Mouse (Mus musculus): ENCODE data around the gene Ralb. TPM values are rescaled to one million over a fixed set of nuclear protein-coding genes. Genes with fewer than 3 reads are reported as not detected.
A peak's percentile ranks its signal among the peaks of the same experiment; 100 is the strongest.

Ralb gene
- polyA plus RNA-seq, 1 experiment from 2014 or later = 85.5 TPM

GRCm38 (mm10) chr1:119505951-119506350 is 1.4 kb upstream of the Ralb start:
- no peak for DNase-seq (ENCODE audit: low spot score)
- no peaks in the 10 kb centered on the region for H3K9me3 ChIP-seq (ENCODE audit: control insufficient read depth, low read length)
- ATAC-seq (ENCODE audit: insufficient number of reproducible peaks, low FRiP score, low TSS enrichment, low read depth) = no peak
- no peak overlapping the region for H3K9ac ChIP-seq (ENCODE audit: low read length)
- no peak overlapping the region for H3K4me2 ChIP-seq (ENCODE audit: low read depth, severe bottlenecking)
- 88% methylated on average over 3 of the region's 3 CpGs for WGBS
- H3K27ac ChIP-seq (replicated peaks; ENCODE audit: low read depth, low read length) = no peak overlapping the region
- no peak overlapping the region for H3K4me3 ChIP-seq (ENCODE audit: low read depth, low read length)
- H3K27me3 ChIP-seq (ENCODE audit: control insufficient read depth, insufficient read depth, low read length) = no peaks in the 10 kb centered on the region
- H3K4me1 ChIP-seq (ENCODE audit: control insufficient read depth, insufficient read depth, low read length) = peaks cover 12% of the 10 kb centered on the region
- H3K36me3 ChIP-seq (ENCODE audit: control insufficient read depth, insufficient read depth, low read length) = no peaks in the 10 kb centered on the region

GRCm38 (mm10) chr1:119503808-119504207 is 786 bp downstream of the Ralb start:
- peak overlapping the region; percentile 80; the same call in 1 of the 2 replicates for H3K9ac ChIP-seq (ENCODE audit: low read length)
- H3K4me3 ChIP-seq (ENCODE audit: low read depth, low read length) = peak overlapping the region; percentile 70
- peak overlapping the region; percentile 81 for H3K4me2 ChIP-seq (ENCODE audit: low read depth, severe bottlenecking)
- no peak for DNase-seq (ENCODE audit: low spot score)
- no peak overlapping the region for H3K27ac ChIP-seq (replicated peaks; ENCODE audit: low read depth, low read length)
- no peaks in the 10 kb centered on the region for H3K9me3 ChIP-seq (ENCODE audit: control insufficient read depth, low read length)
- 20% methylated on average over 5 of the region's 5 CpGs for WGBS
- H3K4me1 ChIP-seq (ENCODE audit: control insufficient read depth, insufficient read depth, low read length) = peaks cover 8% of the 10 kb centered on the region; the same call in 1 of the 2 replicates
- H3K36me3 ChIP-seq (ENCODE audit: control insufficient read depth, insufficient read depth, low read length) = no peaks in the 10 kb centered on the region
- ATAC-seq (ENCODE audit: insufficient number of reproducible peaks, low FRiP score, low TSS enrichment, low read depth) = no peak
- no peaks in the 10 kb centered on the region for H3K27me3 ChIP-seq (ENCODE audit: control insufficient read depth, insufficient read depth, low read length)

DNA sequence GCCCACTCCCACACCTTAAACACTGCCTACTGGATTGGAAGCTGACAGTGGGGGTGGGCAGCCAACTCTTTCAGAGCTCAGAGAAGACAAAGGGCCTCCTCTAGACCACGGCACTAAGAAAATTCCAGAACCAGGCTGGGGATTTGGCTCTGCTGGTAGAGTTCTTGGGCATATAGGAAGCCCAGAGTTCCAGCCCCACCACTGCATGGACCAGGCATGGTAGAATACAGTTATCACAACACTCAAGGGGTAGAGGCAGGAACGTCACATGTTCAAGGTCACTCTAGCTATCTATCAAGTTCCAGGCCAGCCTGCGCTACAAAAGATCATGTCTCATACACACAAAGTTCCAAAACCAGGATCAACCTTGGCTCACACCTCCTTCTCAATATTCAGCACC is 1.4 kb downstream of the Ralb start:
- Histone ChIP-seq H3K36me3 (ENCODE audit: control insufficient read depth, insufficient read depth, low read length) (no peaks in the 10 kb centered on the region), H3K4me2 (ENCODE audit: low read depth, severe bottlenecking) (peak overlapping the region; percentile 18; the same call in 1 of the 2 replicates), H3K27ac (replicated peaks; ENCODE audit: low read depth, low read length) (no peak overlapping the region), H3K9ac (ENCODE audit: low read length) (no peak overlapping the region), H3K27me3 (ENCODE audit: control insufficient read depth, insufficient read depth, low read length) (no peaks in the 10 kb centered on the region), H3K4me3 (ENCODE audit: low read depth, low read length) (no peak overlapping the region; the same call in 1 of the 2 replicates), H3K9me3 (ENCODE audit: control insufficient read depth, low read length) (no peaks in the 10 kb centered on the region), H3K4me1 (ENCODE audit: control insufficient read depth, insufficient read depth, low read length) (peaks cover 8% of the 10 kb centered on the region; the same call in 1 of the 2 replicates)
- WGBS = 95% methylated on average over 3 of the region's 3 CpGs
- ATAC-seq (ENCODE audit: insufficient number of reproducible peaks, low FRiP score, low TSS enrichment, low read depth) (no peak), DNase-seq (ENCODE audit: low spot score) (no peak)

DNA sequence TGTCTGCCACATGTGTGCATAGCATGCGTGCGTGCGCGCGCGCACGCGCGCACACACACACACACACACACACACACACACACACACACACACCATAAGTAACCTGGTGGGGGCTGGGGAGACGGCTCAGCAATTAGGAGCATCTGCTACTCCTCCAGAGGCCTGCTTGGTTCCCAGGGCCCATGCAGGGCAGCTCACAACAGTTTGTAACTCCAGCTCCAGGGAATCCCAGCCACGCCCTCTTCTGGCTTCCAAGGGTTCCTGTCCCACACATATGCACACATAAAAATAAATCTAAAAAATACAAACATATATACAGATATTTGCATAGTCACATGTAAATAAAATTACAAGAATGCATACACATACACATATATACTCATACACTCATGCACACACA is 1.9 kb downstream of the Ralb start:
- WGBS = 89% methylated on average over 11 of the region's 11 CpGs
- no peak for ATAC-seq (ENCODE audit: insufficient number of reproducible peaks, low FRiP score, low TSS enrichment, low read depth)
- peaks cover 8% of the 10 kb centered on the region; the same call in 1 of the 2 replicates for H3K4me1 ChIP-seq (ENCODE audit: control insufficient read depth, insufficient read depth, low read length)
- H3K4me2 ChIP-seq (ENCODE audit: low read depth, severe bottlenecking) = no peak overlapping the region
- H3K27me3 ChIP-seq (ENCODE audit: control insufficient read depth, insufficient read depth, low read length) = no peaks in the 10 kb centered on the region
- no peak for DNase-seq (ENCODE audit: low spot score)
- H3K9ac ChIP-seq (ENCODE audit: low read length) = no peak overlapping the region
- no peaks in the 10 kb centered on the region for H3K36me3 ChIP-seq (ENCODE audit: control insufficient read depth, insufficient read depth, low read length)
- H3K27ac ChIP-seq (replicated peaks; ENCODE audit: low read depth, low read length) = no peak overlapping the region
- H3K4me3 ChIP-seq (ENCODE audit: low read depth, low read length) = no peak overlapping the region
- no peaks in the 10 kb centered on the region for H3K9me3 ChIP-seq (ENCODE audit: control insufficient read depth, low read length)

GRCm38 (mm10) chr1:119501881-119502280 is 2.7 kb downstream of the Ralb start:
- H3K36me3 ChIP-seq (ENCODE audit: control insufficient read depth, insufficient read depth, low read length) = no peaks in the 10 kb centered on the region
- H3K4me1 ChIP-seq (ENCODE audit: control insufficient read depth, insufficient read depth, low read length) = peaks cover 8% of the 10 kb centered on the region; the same call in 1 of the 2 replicates
- H3K27ac ChIP-seq (replicated peaks; ENCODE audit: low read depth, low read length) = no peak overlapping the region
- 77% methylated on average over 8 of the region's 8 CpGs for WGBS
- no peak overlapping the region for H3K9ac ChIP-seq (ENCODE audit: low read length)
- no peak overlapping the region for H3K4me3 ChIP-seq (ENCODE audit: low read depth, low read length)
- H3K4me2 ChIP-seq (ENCODE audit: low read depth, severe bottlenecking) = no peak overlapping the region
- ATAC-seq (ENCODE audit: insufficient number of reproducible peaks, low FRiP score, low TSS enrichment, low read depth) (no peak), DNase-seq (ENCODE audit: low spot score) (no peak)
- H3K27me3 ChIP-seq (ENCODE audit: control insufficient read depth, insufficient read depth, low read length) = no peaks in the 10 kb centered on the region
- no peaks in the 10 kb centered on the region for H3K9me3 ChIP-seq (ENCODE audit: control insufficient read depth, low read length)

DNA sequence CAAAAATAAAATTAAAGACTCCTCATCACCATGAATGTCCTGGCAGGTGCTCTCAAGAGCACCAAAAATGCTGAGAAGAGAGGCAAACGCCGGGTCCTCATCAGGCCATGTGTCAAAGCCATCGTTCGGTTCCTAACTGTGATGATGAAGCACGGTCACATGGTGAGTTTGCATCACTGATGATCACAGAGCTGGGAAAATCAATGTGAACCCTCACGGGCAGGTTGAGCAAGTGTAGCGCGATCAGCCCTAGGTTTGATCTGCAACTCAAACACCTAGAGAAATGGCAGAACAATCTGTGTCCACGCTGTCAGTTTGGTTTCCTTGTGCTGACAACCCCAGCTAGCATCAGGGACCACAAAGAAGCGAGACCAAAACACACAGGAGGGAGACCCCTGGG is 5.1 kb downstream of the Ralb start:
- DNase-seq (ENCODE audit: low spot score) (no peak), ATAC-seq (ENCODE audit: insufficient number of reproducible peaks, low FRiP score, low TSS enrichment, low read depth) (no peak)
- no peak overlapping the region for H3K4me3 ChIP-seq (ENCODE audit: low read depth, low read length)
- peaks cover 4% of the 10 kb centered on the region; the same call in 1 of the 2 replicates for H3K4me1 ChIP-seq (ENCODE audit: control insufficient read depth, insufficient read depth, low read length)
- H3K36me3 ChIP-seq (ENCODE audit: control insufficient read depth, insufficient read depth, low read length) = no peaks in the 10 kb centered on the region
- H3K9me3 ChIP-seq (ENCODE audit: control insufficient read depth, low read length) = no peaks in the 10 kb centered on the region
- H3K9ac ChIP-seq (ENCODE audit: low read length) = no peak overlapping the region
- no peak overlapping the region for H3K27ac ChIP-seq (replicated peaks; ENCODE audit: low read depth, low read length)
- no peak overlapping the region for H3K4me2 ChIP-seq (ENCODE audit: low read depth, severe bottlenecking)
- 94% methylated on average over 10 of the region's 10 CpGs for WGBS
- no peaks in the 10 kb centered on the region for H3K27me3 ChIP-seq (ENCODE audit: control insufficient read depth, insufficient read depth, low read length)

DNA sequence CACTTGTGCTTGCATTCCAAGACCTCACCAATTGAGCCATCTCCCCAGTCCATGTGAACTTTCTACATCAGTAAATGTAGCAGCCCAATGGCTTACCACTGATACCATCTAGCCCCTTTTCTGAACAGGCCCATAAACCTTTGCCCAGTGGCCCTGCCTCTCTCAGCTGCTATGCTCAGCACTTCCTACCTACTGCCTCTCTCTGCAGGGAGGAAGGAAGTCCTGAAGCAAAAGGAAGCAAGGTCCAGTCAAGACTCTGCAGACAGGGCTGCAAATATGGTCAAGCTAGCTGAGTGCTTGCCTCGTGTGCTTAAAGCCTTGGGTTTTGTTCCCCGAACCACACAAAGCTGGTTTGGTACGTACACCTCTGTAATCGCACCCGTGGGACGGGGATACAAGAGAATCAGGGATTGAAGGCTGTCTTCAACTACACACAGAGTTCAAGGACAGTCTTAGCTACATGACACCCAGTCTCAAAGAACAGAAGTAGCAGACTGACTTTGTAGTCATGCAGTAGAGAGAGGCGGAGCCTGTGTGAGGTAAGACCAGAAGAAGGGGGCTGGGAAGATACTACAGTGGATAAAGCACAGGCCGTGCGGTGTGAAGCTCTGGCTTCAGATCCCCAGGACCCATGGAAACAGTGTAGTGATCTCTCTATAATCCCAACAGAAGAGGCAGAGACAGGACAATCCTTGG is 5.9 kb downstream of the Ralb start:
- Histone ChIP-seq H3K36me3 (ENCODE audit: control insufficient read depth, insufficient read depth, low read length) (no peaks in the 10 kb centered on the region), H3K4me3 (ENCODE audit: low read depth, low read length) (no peak overlapping the region), H3K9ac (ENCODE audit: low read length) (no peak overlapping the region), H3K4me1 (ENCODE audit: control insufficient read depth, insufficient read depth, low read length) (no peaks in the 10 kb centered on the region; the same call in 1 of the 2 replicates), H3K9me3 (ENCODE audit: control insufficient read depth, low read length) (no peaks in the 10 kb centered on the region), H3K27ac (replicated peaks; ENCODE audit: low read depth, low read length) (no peak overlapping the region), H3K27me3 (ENCODE audit: control insufficient read depth, insufficient read depth, low read length) (no peaks in the 10 kb centered on the region), H3K4me2 (ENCODE audit: low read depth, severe bottlenecking) (no peak overlapping the region)
- DNase-seq (ENCODE audit: low spot score) = no peak
- 84% methylated on average over 9 of the region's 9 CpGs for WGBS
- no peak for ATAC-seq (ENCODE audit: insufficient number of reproducible peaks, low FRiP score, low TSS enrichment, low read depth)

DNA sequence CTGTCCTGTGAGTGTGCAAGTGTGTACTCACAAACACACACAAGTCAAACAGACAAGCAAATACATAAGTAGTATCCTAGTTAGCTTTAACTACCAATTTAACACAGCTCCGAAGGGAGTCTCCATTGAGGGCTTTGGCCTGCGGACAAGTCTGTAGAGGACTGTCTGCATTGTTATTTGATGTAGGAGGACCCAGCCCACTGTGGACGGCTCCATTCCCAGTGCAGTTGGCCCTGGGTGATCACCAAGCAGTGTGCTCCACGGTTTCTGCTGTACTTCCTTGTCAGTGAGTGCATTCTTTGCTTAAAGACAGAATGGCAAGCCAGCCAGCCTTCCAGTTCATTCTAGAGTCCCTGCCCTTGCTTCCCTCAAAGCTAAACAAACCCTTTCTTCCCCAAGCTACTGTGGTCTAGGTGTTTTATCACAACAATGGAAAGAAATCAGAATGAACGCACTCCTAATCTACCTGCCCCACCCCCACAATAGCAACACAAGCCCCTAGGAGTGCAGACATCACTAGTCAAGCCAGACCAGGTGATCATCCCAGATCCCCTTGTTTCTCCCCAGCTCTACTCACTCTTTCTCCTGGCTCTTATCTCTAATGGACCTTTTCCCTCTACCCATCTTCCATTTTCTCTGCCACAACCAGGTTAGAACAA is 7.1 kb downstream of the Ralb start:
- Histone ChIP-seq H3K36me3 (ENCODE audit: control insufficient read depth, insufficient read depth, low read length) (no peaks in the 10 kb centered on the region), H3K27me3 (ENCODE audit: control insufficient read depth, insufficient read depth, low read length) (no peaks in the 10 kb centered on the region), H3K4me3 (ENCODE audit: low read depth, low read length) (no peak overlapping the region), H3K9ac (ENCODE audit: low read length) (no peak overlapping the region), H3K4me1 (ENCODE audit: control insufficient read depth, insufficient read depth, low read length) (peaks cover under 1% of the 10 kb centered on the region; the same call in 1 of the 2 replicates), H3K27ac (replicated peaks; ENCODE audit: low read depth, low read length) (no peak overlapping the region), H3K4me2 (ENCODE audit: low read depth, severe bottlenecking) (no peak overlapping the region), H3K9me3 (ENCODE audit: control insufficient read depth, low read length) (no peaks in the 10 kb centered on the region)
- no peak for ATAC-seq (ENCODE audit: insufficient number of reproducible peaks, low FRiP score, low TSS enrichment, low read depth)
- 83% methylated on average over 5 of the region's 5 CpGs for WGBS
- no peak for DNase-seq (ENCODE audit: low spot score)

All from limb, embryonic 11.5 days (tissue).